Comparison of ENCODE assay signal across 18 mouse cellular contexts in genomic region chr3:51179460-51180146, GRCm38 (mm10). TPM values are rescaled to one million over a fixed set of nuclear protein-coding genes. Genes with fewer than 3 reads are reported as not detected.
A peak's percentile ranks its signal among the peaks of the same experiment; 100 is the strongest.
DNase-seq lines count a peak whose midpoint lies in the region; ATAC-seq and TF ChIP-seq lines count a peak whose summit lies in the region.
"Had no signal": no experiment of that assay in that cellular context is flagged by ENCODE, and none has a peak within 500 bp of the region (broad histone marks: within the 10 kb centered on the region; RNA-seq: fewer than 3 reads in every experiment).

No protein-coding gene starts in this region.

- H3K9me3 ChIP-seq in forebrain, embryonic 15.5 days = no peaks in the 10 kb centered on the region
- H3K9me3 ChIP-seq in forebrain, embryonic 12.5 days = no peaks in the 10 kb centered on the region
- H3K9me3 ChIP-seq in midbrain, embryonic 13.5 days = no peaks in the 10 kb centered on the region
- H3K9me3 ChIP-seq in midbrain, embryonic 15.5 days = no peaks in the 10 kb centered on the region
- no peaks in the 10 kb centered on the region for H3K9me3 ChIP-seq in ES-E14 (ENCODE audit: control insufficient read depth, insufficient read depth, low read depth, low read length)
- H3K9me3 ChIP-seq: embryonic facial prominence, embryonic 12.5 days; limb, embryonic 12.5 days had no signal

- H3K36me3 ChIP-seq in forebrain, embryonic 15.5 days = no peaks in the 10 kb centered on the region
- no peaks in the 10 kb centered on the region for H3K36me3 ChIP-seq in forebrain, embryonic 12.5 days (replicated peaks)
- no peaks in the 10 kb centered on the region for H3K36me3 ChIP-seq in midbrain, embryonic 13.5 days
- no peaks in the 10 kb centered on the region for H3K36me3 ChIP-seq in midbrain, embryonic 15.5 days (replicated peaks)
- no peaks in the 10 kb centered on the region for H3K36me3 ChIP-seq in ES-E14 (ENCODE audit: control insufficient read depth, insufficient read depth, low read length, poor library complexity, severe bottlenecking)
- H3K36me3 ChIP-seq: embryonic facial prominence, embryonic 12.5 days; limb, embryonic 12.5 days had no signal

- in situ Hi-C loops in ES-E14 (cut with MboI; ENCODE audit: low sequenced_read_pairs in 2 of 2, unreplicated experiment in 2 of 2) = loop anchor here in 1 of 2 experiments (10.0 kb wide), 1 partner anchor 265 kb away; no protein-coding TSS in a partner anchor

- ATAC-seq in forebrain, embryonic 15.5 days (replicated peaks) = peak; percentile 65
- ATAC-seq in forebrain, embryonic 12.5 days (ENCODE audit: low FRiP score) = no peak
- peak; percentile 76 for ATAC-seq in midbrain, embryonic 13.5 days
- no peak for ATAC-seq in midbrain, embryonic 15.5 days (replicated peaks)

- no peak overlapping the region for H3K9ac ChIP-seq in forebrain, embryonic 15.5 days (replicated peaks)
- no peak overlapping the region for H3K9ac ChIP-seq in forebrain, embryonic 12.5 days
- H3K9ac ChIP-seq in midbrain, embryonic 13.5 days (replicated peaks) = no peak overlapping the region
- no peak overlapping the region for H3K9ac ChIP-seq in midbrain, embryonic 15.5 days
- no peak overlapping the region for H3K9ac ChIP-seq in ES-E14 (ENCODE audit: insufficient read depth, low read depth, low read length, poor library complexity, severe bottlenecking)
- H3K9ac ChIP-seq: embryonic facial prominence, embryonic 12.5 days; limb, embryonic 12.5 days; liver, embryonic 14.5 days had no signal

- TF ChIP-seq POLR2A in brain, embryonic 14.5 days (IDR thresholded peaks at IDR 0.05; ENCODE audit: borderline replicate concordance, extremely low read depth, insufficient read depth, insufficient read length, poor library complexity, severe bottlenecking) = no peak

- 70% methylated on average over 6 of the region's 6 CpGs for WGBS in forebrain, embryonic 15.5 days
- WGBS in forebrain, embryonic 12.5 days = 88% methylated on average over 6 of the region's 6 CpGs
- WGBS in midbrain, embryonic 13.5 days = 81% methylated on average over 6 of the region's 6 CpGs
- 77% methylated on average over 6 of the region's 6 CpGs for WGBS in midbrain, embryonic 15.5 days

- DNase-seq in ES-E14 (ENCODE audit: low read depth, low spot score) = no peak
- DNase-seq in brain, embryonic 14.5 days (ENCODE audit: low read depth) = peak; percentile 83
- DNase-seq in ovary, adult 18-20 months (ENCODE audit: low spot score) = no peak
- DNase-seq in gastrocnemius, adult 18-20 months (ENCODE audit: low spot score) = no peak
- DNase-seq: adrenal gland, adult 2 months; cerebellum, adult 18-20 months; gastrocnemius, adult 2 months; heart, adult 18-20 months; kidney, adult 2 months; kidney, postnatal 25 days; thymus, adult 2 months had no signal

- TF ChIP-seq CTCF in brain, embryonic 14.5 days (IDR thresholded peaks at IDR 0.05; ENCODE audit: borderline replicate concordance, extremely low read depth, insufficient read depth, insufficient read length) = no peak

- H3K4me3 ChIP-seq in forebrain, embryonic 15.5 days = no peak overlapping the region
- no peak overlapping the region for H3K4me3 ChIP-seq in forebrain, embryonic 12.5 days (replicated peaks)
- no peak overlapping the region for H3K4me3 ChIP-seq in midbrain, embryonic 13.5 days (replicated peaks)
- H3K4me3 ChIP-seq in midbrain, embryonic 15.5 days = no peak overlapping the region
- H3K4me3 ChIP-seq in ES-E14 (ENCODE audit: insufficient read depth in 1 of 2, low read depth in 1 of 2, low read length in 2 of 2, poor library complexity in 1 of 2, severe bottlenecking in 1 of 2) = no peak overlapping the region
- H3K4me3 ChIP-seq: embryonic facial prominence, embryonic 12.5 days; gastrocnemius, adult 2 months; limb, embryonic 12.5 days had no signal

- no peaks in the 10 kb centered on the region for H3K27me3 ChIP-seq in forebrain, embryonic 15.5 days
- H3K27me3 ChIP-seq in forebrain, embryonic 12.5 days = no peaks in the 10 kb centered on the region
- H3K27me3 ChIP-seq in midbrain, embryonic 13.5 days = no peaks in the 10 kb centered on the region
- H3K27me3 ChIP-seq in midbrain, embryonic 15.5 days (replicated peaks) = no peaks in the 10 kb centered on the region
- H3K27me3 ChIP-seq: embryonic facial prominence, embryonic 12.5 days; limb, embryonic 12.5 days had no signal

- no peak overlapping the region for H3K27ac ChIP-seq in forebrain, embryonic 15.5 days (replicated peaks)
- H3K27ac ChIP-seq in forebrain, embryonic 12.5 days = no peak overlapping the region
- H3K27ac ChIP-seq in midbrain, embryonic 13.5 days = no peak overlapping the region
- no peak overlapping the region for H3K27ac ChIP-seq in midbrain, embryonic 15.5 days
- no peak overlapping the region for H3K27ac ChIP-seq in ES-E14 (ENCODE audit: insufficient read depth, low read depth, low read length, poor library complexity, severe bottlenecking)
- H3K27ac ChIP-seq: embryonic facial prominence, embryonic 12.5 days; gastrocnemius, adult 2 months; limb, embryonic 12.5 days; liver, embryonic 14.5 days had no signal

- H3K4me1 ChIP-seq in forebrain, embryonic 15.5 days = peaks cover 7% of the 10 kb centered on the region; the same call in 1 of the 2 replicates
- 0 out of 2 replicates have a peak, but pooled peaks cover 4% of the 10 kb centered on the region for H3K4me1 ChIP-seq in forebrain, embryonic 12.5 days
- H3K4me1 ChIP-seq in midbrain, embryonic 13.5 days (replicated peaks) = no peaks in the 10 kb centered on the region
- no peaks in the 10 kb centered on the region for H3K4me1 ChIP-seq in midbrain, embryonic 15.5 days
- H3K4me1 ChIP-seq in ES-E14 (ENCODE audit: control insufficient read depth in 2 of 2, insufficient read depth in 2 of 2, low read length in 2 of 2, poor library complexity in 1 of 2) = 0 out of 4 replicates have a peak, but pooled peaks cover 0 to 2% of the 10 kb centered on the region in 2 experiments
- H3K4me1 ChIP-seq: embryonic facial prominence, embryonic 12.5 days; limb, embryonic 12.5 days had no signal

- no peak overlapping the region for H3K4me2 ChIP-seq in forebrain, embryonic 15.5 days (replicated peaks)
- H3K4me2 ChIP-seq in forebrain, embryonic 12.5 days = no peak overlapping the region
- no peak overlapping the region for H3K4me2 ChIP-seq in midbrain, embryonic 13.5 days (replicated peaks)
- H3K4me2 ChIP-seq in midbrain, embryonic 15.5 days = no peak overlapping the region
- H3K4me2 ChIP-seq: embryonic facial prominence, embryonic 12.5 days; limb, embryonic 12.5 days had no signal

TF ChIP-seq in ES-E14, 5 proteins besides CTCF, POLR2A, EP300 and RAD21:
- peak; percentile 83 for TF ChIP-seq HCFC1 (IDR thresholded peaks at IDR 0.05; ENCODE audit: borderline replicate concordance, insufficient read depth, low read length)
- TF ChIP-seq ZNF384 (IDR thresholded peaks at IDR 0.05; ENCODE audit: low read depth, low read length) = no peak

RNA-seq across cellular contexts. Expression of gene Noct, which starts 44.6 kb away (rescaled TPM):
- 22.5 and 24.5 TPM in 2 replicates for polyA plus RNA-seq in forebrain, embryonic 15.5 days (2015; fragmentation: Nextera tagmentation; extraction: Ambion mirVana)
- polyA plus RNA-seq in forebrain, embryonic 12.5 days (2016; fragmentation: Nextera tagmentation; extraction: Ambion mirVana) = 14.9 and 16.4 TPM in 2 replicates
- polyA plus RNA-seq in midbrain, embryonic 13.5 days (2015; fragmentation: Nextera tagmentation; extraction: Ambion mirVana) = 15.3 and 17.8 TPM in 2 replicates
- polyA plus RNA-seq in midbrain, embryonic 15.5 days (2015; fragmentation: Nextera tagmentation; extraction: Ambion mirVana) = 30.9 and 31.7 TPM in 2 replicates
- total RNA-seq in ES-E14 (2012; rRNA removed) = 39.3 and 53.4 TPM in 2 replicates
- 28.2 and 33.0 TPM in 2 replicates for polyA plus RNA-seq in brain, embryonic 14.5 days (2012; rRNA removed)
- 10 to 100 TPM; 22.5 to 28.0 TPM for total RNA-seq in gastrocnemius, adult 18-20 months (2021)

Comparison
In these comparisons a context has a peak if more than half of its experiments do, and no peak if none do; other contexts are left out.
1. ATAC-seq: peak in forebrain, embryonic 15.5 days (single experiment) and midbrain, embryonic 13.5 days (single experiment); none in forebrain, embryonic 12.5 days (single experiment) and midbrain, embryonic 15.5 days (single experiment).